Mouse (Mus musculus): ENCODE measurements around the gene Map1b.

DNA sequence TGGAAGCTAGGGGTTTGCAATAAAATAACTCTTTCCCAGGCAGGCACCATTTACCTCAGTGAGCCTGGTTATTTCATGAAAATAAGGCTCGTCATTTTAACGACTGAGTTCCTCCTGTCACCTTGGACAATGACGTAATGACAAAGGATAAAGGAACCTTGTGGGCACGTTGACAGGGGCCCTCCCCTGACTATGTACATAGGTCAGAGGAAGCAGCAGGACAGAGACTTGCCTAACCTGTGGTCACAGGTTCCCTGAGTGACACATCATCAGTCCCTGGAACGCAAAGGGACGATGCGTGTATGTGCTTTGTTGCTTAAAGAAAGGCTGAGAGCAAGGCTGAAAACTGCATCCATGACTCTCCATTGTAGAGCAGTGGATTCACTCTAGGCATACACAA is 13.4 kb downstream of the Map1b start:
- TF ChIP-seq POLR2A (IDR thresholded peaks at IDR 0.05; ENCODE audit: borderline replicate concordance, extremely low read depth, low read depth, low read length) (no peak), CTCF (IDR thresholded peaks at IDR 0.05; ENCODE audit: insufficient read depth, low read length) (no peak)
